Mouse (Mus musculus) testis, adult 2 months (tissue): ENCODE data around the gene Tmem184a. TPM values are rescaled to one million over a fixed set of nuclear protein-coding genes. Genes with fewer than 3 reads are reported as not detected.

Experiments
- H3K27ac ChIP-seq: fragments of 200-500 bp; 2 replicates; pipeline ENCODE4 v1.5.1; 2012; ENCODE audit warnings: low read depth, low read length; ENCODE audit not compliant: control insufficient read depth, insufficient read depth
- H3K27me3 ChIP-seq: fragments of 200-500 bp; 2 replicates; pipeline ENCODE4 v1.6.1; 2012; ENCODE audit warnings: mild to moderate bottlenecking, low read length, moderate library complexity; ENCODE audit not compliant: control insufficient read depth, insufficient read depth
- H3K36me3 ChIP-seq: fragments of 200-500 bp; 2 replicates; pipeline ENCODE4 v1.6.1; 2012; ENCODE audit warnings: mild to moderate bottlenecking, low read length; ENCODE audit not compliant: control insufficient read depth, insufficient read depth
- H3K4me1 ChIP-seq: fragments of 200-500 bp; 2 replicates; pipeline ENCODE4 v1.6.1; 2012; ENCODE audit warnings: low read length; ENCODE audit not compliant: control insufficient read depth, insufficient read depth
- H3K4me3 ChIP-seq: fragments of 200-500 bp; 2 replicates; pipeline ENCODE4 v1.5.1; 2012; ENCODE audit warnings: low read depth, mild to moderate bottlenecking, low read length, moderate library complexity, mixed read lengths; ENCODE audit not compliant: control insufficient read depth
- CTCF ChIP-seq: fragments of 200-500 bp; IDR thresholded peaks from 2 replicates; pipeline ENCODE4 v1.5.1; 2012; ENCODE audit warnings: low read depth, mild to moderate bottlenecking, inconsistent platforms, low read length, moderate library complexity; ENCODE audit not compliant: control insufficient read depth, insufficient read depth, insufficient replicate concordance
- POLR2A ChIP-seq: fragments of 200-500 bp; IDR thresholded peaks from 2 replicates; pipeline ENCODE4 v1.6.1; 2012; ENCODE audit warnings: low read depth, mild to moderate bottlenecking, inconsistent platforms, low read length, moderate library complexity; ENCODE audit not compliant: control insufficient read depth
- polyA plus RNA-seq: library from polyadenylated mRNA; depleted of rRNA; stranded (reverse); fragments of >200 nt; gene quantifications from 2 replicates; pipeline ENCODE4 v1.2.3, GENCODE M21; 2012

Gene Tmem184a
- polyA plus RNA-seq, 1 experiment: 204 TPM

- Histone ChIP-seq H3K27ac (peak overlapping the region; percentile 56), H3K36me3 (no peaks in the 10 kb centered on the region), H3K4me3 (peak overlapping the region; percentile 51), H3K27me3 (no peaks in the 10 kb centered on the region), H3K4me1 (peaks cover 4% of the 10 kb centered on the region)
- TF ChIP-seq POLR2A: no peak; the same call in 1 of the 2 replicates
- no peak for TF ChIP-seq CTCF
These were observed 6.6 kb downstream of the Tmem184a start for GRCm38 (mm10) chr5:139813126-139813490.

GRCm38 (mm10) chr5:139812398-139813125 is 7.2 kb downstream of the Tmem184a start:
- Histone ChIP-seq H3K27me3 (no peaks in the 10 kb centered on the region), H3K4me1 (peaks cover 5% of the 10 kb centered on the region)

DNA sequence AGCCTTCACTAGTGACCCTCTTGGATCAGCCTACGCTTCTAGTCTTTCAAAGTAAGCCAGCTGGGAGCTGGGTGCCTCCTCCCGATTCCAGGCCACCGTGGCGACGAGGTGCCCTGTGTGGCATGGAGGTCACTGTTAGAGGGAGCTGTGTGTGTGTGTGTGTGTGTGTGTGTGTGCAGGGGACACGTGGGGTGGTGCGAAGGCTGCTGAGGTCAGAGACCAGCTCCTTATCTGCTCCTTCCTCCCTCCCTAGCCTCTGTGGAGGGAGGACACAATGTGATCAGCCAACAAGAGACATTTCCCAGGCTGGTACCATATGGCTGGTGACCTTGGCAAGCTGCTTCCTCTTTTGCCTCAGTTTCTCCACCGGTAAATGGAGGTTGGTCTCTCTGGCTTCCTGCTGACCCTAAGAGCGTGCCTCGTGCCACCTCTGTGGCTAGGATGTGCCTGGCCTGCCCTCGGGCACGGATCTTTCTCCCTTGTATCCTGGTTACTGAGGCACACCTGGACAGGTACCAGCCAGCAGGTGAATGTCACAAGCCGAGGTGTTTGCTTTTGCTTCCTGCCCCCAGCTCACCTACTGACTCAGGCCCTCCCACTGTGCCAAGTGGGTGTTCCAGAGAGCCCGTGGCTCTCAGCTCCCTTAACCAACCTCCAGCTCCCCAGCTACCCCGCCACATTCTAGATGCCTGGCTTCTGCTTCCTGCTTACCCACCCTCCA is 7.9 kb downstream of the Tmem184a start:
- no peak; the same call in 1 of the 2 replicates for TF ChIP-seq POLR2A
- no peak for TF ChIP-seq CTCF
- H3K4me1 ChIP-seq: peaks cover 5% of the 10 kb centered on the region
- H3K27me3 ChIP-seq: no peaks in the 10 kb centered on the region
- H3K4me3 ChIP-seq: peak overlapping the region; percentile 51
- H3K36me3 ChIP-seq: no peaks in the 10 kb centered on the region
- no peak overlapping the region; the same call in 1 of the 2 replicates for H3K27ac ChIP-seq

More at GRCm38 (mm10) chr5:139812398-139813125, 7.2 kb downstream of the Tmem184a start:
- Histone ChIP-seq H3K36me3 (no peaks in the 10 kb centered on the region), H3K27ac (peak overlapping the region; percentile 56), H3K4me3 (peak overlapping the region; percentile 51)
- TF ChIP-seq CTCF (no peak), POLR2A (no peak)

- TF ChIP-seq CTCF (peak; percentile 67; the same call in 1 of the 2 replicates), POLR2A (peak; percentile 49; the same call in 1 of the 2 replicates)
- Histone ChIP-seq H3K4me1 (peaks cover 5% of the 10 kb centered on the region), H3K27ac (no peak overlapping the region), H3K27me3 (no peaks in the 10 kb centered on the region), H3K4me3 (no peak overlapping the region), H3K36me3 (no peaks in the 10 kb centered on the region)
These were observed 10.3 kb downstream of the Tmem184a start for GRCm38 (mm10) chr5:139809397-139809796.

DNA sequence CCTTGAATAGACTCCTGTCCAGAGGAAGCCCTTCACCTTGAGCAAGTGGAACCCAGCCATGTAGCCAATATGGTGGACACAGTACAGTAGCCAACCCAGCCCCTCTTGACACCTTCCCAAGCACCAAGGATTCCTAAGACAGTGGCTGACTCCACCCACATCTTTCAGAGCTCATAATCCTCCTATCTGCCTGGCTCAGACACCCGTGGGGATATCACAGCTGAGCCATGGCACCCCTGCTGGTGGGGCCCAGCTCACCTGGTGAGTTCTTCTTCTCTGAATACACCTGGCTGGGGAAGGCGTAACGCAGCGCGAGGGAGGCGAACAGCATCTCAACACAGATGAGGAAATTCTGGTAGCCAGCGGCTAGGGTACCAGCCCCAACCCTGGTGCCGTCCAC is 13.8 kb downstream of the Tmem184a start:
- TF ChIP-seq CTCF (no peak), POLR2A (no peak)
- Histone ChIP-seq H3K36me3 (no peaks in the 10 kb centered on the region), H3K27ac (no peak overlapping the region), H3K27me3 (no peaks in the 10 kb centered on the region), H3K4me3 (no peak overlapping the region), H3K4me1 (peaks cover 8% of the 10 kb centered on the region)

GRCm38 (mm10) chr5:139804573-139805111 is 15.1 kb downstream of the Tmem184a start:
- Histone ChIP-seq H3K4me3 (no peak overlapping the region), H3K27ac (no peak overlapping the region), H3K36me3 (no peaks in the 10 kb centered on the region), H3K4me1 (peaks cover 8% of the 10 kb centered on the region), H3K27me3 (no peaks in the 10 kb centered on the region)
- TF ChIP-seq CTCF (no peak), POLR2A (no peak; the same call in 1 of the 2 replicates)

- Histone ChIP-seq H3K27me3 (no peaks in the 10 kb centered on the region), H3K4me3 (no peak overlapping the region), H3K27ac (no peak overlapping the region; the same call in 1 of the 2 replicates), H3K36me3 (no peaks in the 10 kb centered on the region), H3K4me1 (peaks cover 8% of the 10 kb centered on the region)
- TF ChIP-seq POLR2A (no peak), CTCF (no peak)
These were observed 15.6 kb downstream of the Tmem184a start for GRCm38 (mm10) chr5:139804107-139804551.
